14 mouse cellular contexts compared by ENCODE assay signal in genomic region chr2:167821186-167821585, GRCm38 (mm10).
"Had no signal": no experiment of that assay in that cellular context is flagged by ENCODE, and none has a peak within 500 bp of the region (broad histone marks: within the 10 kb centered on the region; RNA-seq: fewer than 3 reads in every experiment).

No protein-coding gene starts in this region.

- H3K27me3 ChIP-seq: midbrain, embryonic 12.5 days; neural tube, embryonic 13.5 days; stomach, embryonic 15.5 days had no signal

- H3K4me3 ChIP-seq: limb, embryonic 13.5 days; liver, embryonic 12.5 days; midbrain, embryonic 12.5 days; neural tube, embryonic 13.5 days; stomach, embryonic 15.5 days had no signal

- H3K4me2 ChIP-seq: limb, embryonic 13.5 days; liver, embryonic 12.5 days; midbrain, embryonic 12.5 days; neural tube, embryonic 13.5 days; stomach, embryonic 15.5 days had no signal

- H3K9me3 ChIP-seq: limb, embryonic 13.5 days; liver, embryonic 12.5 days; midbrain, embryonic 12.5 days; neural tube, embryonic 13.5 days; stomach, embryonic 15.5 days had no signal

- ATAC-seq: liver, embryonic 12.5 days; midbrain, embryonic 16.5 days had no signal

- H3K9ac ChIP-seq: limb, embryonic 13.5 days; liver, embryonic 12.5 days; midbrain, embryonic 12.5 days; neural tube, embryonic 13.5 days; stomach, embryonic 15.5 days had no signal

- DNase-seq: kidney, adult 11 months; kidney, adult 9 months; kidney, postnatal 36 days; layer of hippocampus, adult 9-11 months; retina, postnatal 1 day; right cerebral cortex, postnatal 4 days; thymus, postnatal 4 days had no signal

- H3K27ac ChIP-seq: kidney, postnatal 0 days; liver, embryonic 12.5 days; midbrain, embryonic 12.5 days; neural tube, embryonic 13.5 days; stomach, embryonic 15.5 days had no signal

- H3K36me3 ChIP-seq: limb, embryonic 13.5 days; liver, embryonic 12.5 days; midbrain, embryonic 12.5 days; neural tube, embryonic 13.5 days; stomach, embryonic 15.5 days had no signal
